Mouse (Mus musculus) kidney, embryonic 16.5 days (tissue): ENCODE data around the gene Epb41l3. TPM values are rescaled to one million over a fixed set of nuclear protein-coding genes. Genes with fewer than 3 reads are reported as not detected.
"Not testable (repeated sequence)": the region's sequence is repeated elsewhere in the genome, so short reads cannot be mapped to it uniquely, and the experiment has no call there.

Source experiments
- ATAC-seq: fragments of 200-750 bp; cut with Nextera tagmentation; 2 replicates; pipeline ENCODE4 v1.8.0; 2017; ENCODE audit warnings: moderate TSS enrichment; ENCODE audit not compliant: low FRiP score, low TSS enrichment
- H3K27ac ChIP-seq: fragments of 300-500 bp; sonication (generic); 2 replicates; pipeline ENCODE4 v1.5.1; 2014; ENCODE audit warnings: low read length
- H3K27me3 ChIP-seq: fragments of 300-500 bp; sonication (generic); 2 replicates; pipeline ENCODE4 v1.6.1; 2014; ENCODE audit warnings: low read length, control low read depth, mixed read lengths; ENCODE audit not compliant: insufficient read depth
- H3K36me3 ChIP-seq: fragments of 300-500 bp; sonication (generic); 2 replicates; pipeline ENCODE4 v1.6.1; 2014; ENCODE audit warnings: low read length, control low read depth, mixed read lengths; ENCODE audit not compliant: insufficient read depth
- H3K4me1 ChIP-seq: fragments of 300-500 bp; sonication (generic); 2 replicates; pipeline ENCODE4 v1.6.1; 2014; ENCODE audit warnings: low read length, control low read depth, mixed read lengths; ENCODE audit not compliant: insufficient read depth
- H3K4me2 ChIP-seq: fragments of 300-500 bp; sonication (generic); replicated peaks from 2 replicates; pipeline ENCODE4 v1.6.1; 2014; ENCODE audit warnings: low read depth, low read length
- H3K4me3 ChIP-seq: fragments of 300-500 bp; sonication (generic); 2 replicates; pipeline ENCODE4 v1.5.1; 2014; ENCODE audit warnings: mild to moderate bottlenecking, low read length
- H3K9ac ChIP-seq: fragments of 300-500 bp; sonication (generic); replicated peaks from 2 replicates; pipeline ENCODE4 v1.6.1; 2014; ENCODE audit warnings: low read length
- H3K9me3 ChIP-seq: fragments of 300-500 bp; sonication (generic); 2 replicates; pipeline ENCODE4 v1.6.1; 2016; ENCODE audit warnings: low read length, control low read depth
- WGBS: fragments of 180-500 bp; shearing (Covaris S2); extraction: QIAGEN DNeasy Blood & Tissue Kit; methylation state at CpG from one replicate; pipeline ENCODE4 v1.1.7; 2014; 5-methylcytosine and 5-hydroxymethylcytosine counted together
- polyA plus RNA-seq: library from polyadenylated mRNA; unstranded; fragments of >200 nt; fragmentation: Nextera tagmentation; extraction: Ambion mirVana; gene quantifications from 2 replicates; pipeline ENCODE4 v1.2.1, GENCODE M21; 2015

Gene Epb41l3
- polyA plus RNA-seq, 1 experiment from 2014 or later = 27.4 TPM

DNA sequence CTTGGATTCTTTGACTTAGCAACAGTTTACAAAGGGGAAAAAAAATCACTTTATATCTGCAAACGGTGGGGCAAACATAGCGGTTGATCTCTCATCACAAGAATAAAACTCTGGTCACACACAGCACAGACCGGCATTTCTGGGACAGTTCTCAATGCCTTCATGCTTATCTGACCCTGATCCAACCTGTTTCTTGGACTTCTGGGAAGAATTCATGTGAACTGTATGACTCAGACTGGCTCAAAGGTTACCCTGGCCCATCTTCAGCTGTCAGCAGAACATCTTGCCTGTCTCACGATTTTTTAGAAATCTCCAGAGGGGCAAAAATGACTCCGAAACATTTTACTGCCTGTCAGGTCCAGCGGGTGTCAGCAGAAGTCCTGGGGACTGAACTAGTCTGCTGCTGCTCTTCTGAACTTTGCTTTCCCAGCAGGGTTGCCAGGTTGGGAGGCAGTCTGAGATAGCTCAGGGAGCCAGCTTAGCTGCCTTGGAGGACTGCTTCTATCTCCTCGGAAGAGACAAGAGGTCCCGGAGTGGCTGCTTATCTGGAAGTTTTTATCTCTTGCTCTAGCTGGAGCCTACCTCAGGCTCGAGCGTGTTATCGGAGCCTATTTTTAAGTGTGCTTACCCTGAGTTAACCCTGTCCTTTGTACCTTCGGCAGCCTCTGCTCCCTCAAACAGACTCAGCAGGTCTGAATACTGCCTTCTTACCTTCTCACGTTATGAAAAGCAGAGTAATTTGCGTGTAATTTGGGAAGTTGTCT, 29.7 kb downstream of the Epb41l3 start:
- no peak overlapping the region for H3K27ac ChIP-seq
- WGBS = 65% methylated on average over 14 of the region's 14 CpGs
- H3K4me3 ChIP-seq = no peak overlapping the region
- no peaks in the 10 kb centered on the region for H3K4me1 ChIP-seq
- no peak for ATAC-seq
- no peaks in the 10 kb centered on the region for H3K36me3 ChIP-seq
- no peaks in the 10 kb centered on the region for H3K9me3 ChIP-seq
- H3K27me3 ChIP-seq = no peaks in the 10 kb centered on the region
- no peak overlapping the region for H3K9ac ChIP-seq
- no peak overlapping the region for H3K4me2 ChIP-seq

DNA sequence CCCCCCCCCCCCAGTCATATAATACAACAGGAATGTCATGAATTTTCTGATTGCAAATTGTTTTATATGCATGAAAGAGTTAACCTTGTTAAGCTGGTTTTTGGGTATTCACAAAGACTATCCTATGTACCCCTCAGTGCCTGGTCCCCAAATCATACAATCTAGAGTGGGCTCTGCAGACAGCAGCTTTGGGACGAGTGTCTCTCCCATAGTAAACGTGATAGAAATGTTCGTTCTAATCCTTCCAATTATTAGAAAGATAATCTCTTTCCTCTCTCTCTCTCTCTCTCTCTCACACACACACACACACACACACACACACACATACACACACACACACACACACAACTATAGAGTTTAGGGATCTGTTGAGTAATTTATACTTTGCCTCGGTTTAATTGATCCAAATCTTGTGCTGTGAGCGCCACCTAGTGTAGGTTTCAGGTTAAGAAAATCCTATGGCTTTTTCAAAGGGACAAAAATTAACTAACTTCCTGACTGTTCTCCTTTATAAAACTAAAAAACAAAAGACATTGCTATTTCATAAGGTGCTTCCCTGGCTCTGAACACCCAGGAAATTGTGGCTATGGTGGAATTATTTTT, 30.4 kb downstream of the Epb41l3 start:
- Histone ChIP-seq H3K4me1 (no peaks in the 10 kb centered on the region), H3K27ac (no peak overlapping the region), H3K36me3 (no peaks in the 10 kb centered on the region), H3K27me3 (no peaks in the 10 kb centered on the region), H3K4me2 (no peak overlapping the region), H3K9ac (no peak overlapping the region), H3K4me3 (no peak overlapping the region), H3K9me3 (no peaks in the 10 kb centered on the region)
- WGBS = 34% methylated on average over 5 of the region's 5 CpGs
- no peak for ATAC-seq

DNA sequence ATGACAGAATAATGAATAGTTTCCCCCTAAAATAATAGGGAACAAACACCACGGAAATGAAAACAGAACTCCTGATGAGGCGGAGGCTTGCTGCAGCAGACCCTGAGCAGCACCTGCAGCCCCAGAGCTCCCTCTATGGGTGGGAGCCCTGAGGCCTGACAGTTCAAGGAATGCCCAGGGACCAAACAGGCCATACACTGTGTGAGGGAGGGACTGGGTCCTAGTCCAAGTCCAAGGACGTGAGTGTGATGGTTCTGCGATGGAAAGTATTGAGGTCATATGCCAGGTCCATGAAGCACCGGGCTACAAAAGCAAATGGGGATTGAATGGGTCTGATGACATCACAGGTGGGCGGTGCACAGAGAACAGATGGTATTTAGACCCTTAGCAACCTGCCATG, 33.7 kb downstream of the Epb41l3 start:
- no peak overlapping the region for H3K9ac ChIP-seq
- WGBS = 65% methylated on average over 6 of the region's 6 CpGs

DNA sequence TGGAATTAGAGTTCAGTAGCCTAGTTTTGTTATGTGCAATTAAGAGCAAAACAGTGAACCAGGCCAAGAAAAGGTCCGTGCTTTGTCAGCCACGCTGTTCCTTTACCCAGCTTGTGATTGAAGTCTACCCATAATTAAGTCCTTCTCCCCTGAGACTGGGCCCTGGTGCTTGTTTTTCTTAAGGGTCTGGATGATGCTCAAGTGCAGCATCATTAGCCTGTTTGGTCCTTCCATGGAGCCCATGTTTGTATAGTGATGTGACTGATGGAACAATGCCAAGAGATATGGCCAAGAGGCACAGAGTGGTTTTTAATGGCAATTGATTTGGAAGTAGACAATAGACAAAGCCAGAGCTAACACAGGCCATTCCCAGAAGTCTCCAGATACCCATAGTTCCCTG, 36.7 kb downstream of the Epb41l3 start:
- WGBS = 70% methylated on average over 2 of the region's 2 CpGs
- no peak for ATAC-seq

More for the DNA sequence above, 33.7 kb downstream of the Epb41l3 start:
- no peaks in the 10 kb centered on the region for H3K4me1 ChIP-seq
- H3K4me3 ChIP-seq = no peak overlapping the region
- ATAC-seq = no peak
- no peak overlapping the region for H3K27ac ChIP-seq
- H3K4me2 ChIP-seq = no peak overlapping the region
- no peaks in the 10 kb centered on the region for H3K36me3 ChIP-seq
- H3K9me3 ChIP-seq = no peaks in the 10 kb centered on the region
- no peaks in the 10 kb centered on the region for H3K27me3 ChIP-seq

DNA sequence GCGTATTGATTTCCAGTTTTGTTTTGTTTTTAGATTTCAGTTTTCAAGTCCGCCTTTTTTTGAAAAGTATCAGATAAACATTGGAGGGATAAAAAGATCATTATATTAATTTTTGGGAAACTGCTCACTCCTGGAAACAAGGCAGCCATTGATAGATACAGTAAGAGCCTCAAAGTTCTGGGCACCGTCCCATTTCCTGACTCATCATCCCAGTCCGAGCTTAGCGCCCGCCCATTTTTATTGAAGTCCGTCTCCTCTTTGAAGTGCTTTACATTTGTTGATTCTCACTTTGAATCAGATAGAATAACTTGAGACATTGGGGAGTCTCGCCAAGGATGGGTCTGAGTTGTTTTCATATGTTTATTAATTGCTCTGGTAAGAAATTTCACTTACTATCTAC, 43.7 kb downstream of the Epb41l3 start:
- no peak overlapping the region for H3K9ac ChIP-seq
- no peaks in the 10 kb centered on the region for H3K9me3 ChIP-seq
- peaks cover 13% of the 10 kb centered on the region for H3K4me1 ChIP-seq
- 87% methylated on average over 8 of the region's 8 CpGs for WGBS
- ATAC-seq = no peak
- no peak overlapping the region for H3K4me3 ChIP-seq
- H3K27me3 ChIP-seq = 0 out of 2 replicates have a peak, but pooled peaks cover 2% of the 10 kb centered on the region
- H3K4me2 ChIP-seq = no peak overlapping the region
- H3K36me3 ChIP-seq = no peaks in the 10 kb centered on the region
- no peak overlapping the region for H3K27ac ChIP-seq

More for the DNA sequence above, 36.7 kb downstream of the Epb41l3 start:
- H3K27ac ChIP-seq = no peak overlapping the region
- H3K4me2 ChIP-seq = no peak overlapping the region
- H3K27me3 ChIP-seq = no peaks in the 10 kb centered on the region
- H3K4me1 ChIP-seq = no peaks in the 10 kb centered on the region
- no peak overlapping the region for H3K9ac ChIP-seq
- H3K9me3 ChIP-seq = no peaks in the 10 kb centered on the region
- no peak overlapping the region for H3K4me3 ChIP-seq
- H3K36me3 ChIP-seq = no peaks in the 10 kb centered on the region

DNA sequence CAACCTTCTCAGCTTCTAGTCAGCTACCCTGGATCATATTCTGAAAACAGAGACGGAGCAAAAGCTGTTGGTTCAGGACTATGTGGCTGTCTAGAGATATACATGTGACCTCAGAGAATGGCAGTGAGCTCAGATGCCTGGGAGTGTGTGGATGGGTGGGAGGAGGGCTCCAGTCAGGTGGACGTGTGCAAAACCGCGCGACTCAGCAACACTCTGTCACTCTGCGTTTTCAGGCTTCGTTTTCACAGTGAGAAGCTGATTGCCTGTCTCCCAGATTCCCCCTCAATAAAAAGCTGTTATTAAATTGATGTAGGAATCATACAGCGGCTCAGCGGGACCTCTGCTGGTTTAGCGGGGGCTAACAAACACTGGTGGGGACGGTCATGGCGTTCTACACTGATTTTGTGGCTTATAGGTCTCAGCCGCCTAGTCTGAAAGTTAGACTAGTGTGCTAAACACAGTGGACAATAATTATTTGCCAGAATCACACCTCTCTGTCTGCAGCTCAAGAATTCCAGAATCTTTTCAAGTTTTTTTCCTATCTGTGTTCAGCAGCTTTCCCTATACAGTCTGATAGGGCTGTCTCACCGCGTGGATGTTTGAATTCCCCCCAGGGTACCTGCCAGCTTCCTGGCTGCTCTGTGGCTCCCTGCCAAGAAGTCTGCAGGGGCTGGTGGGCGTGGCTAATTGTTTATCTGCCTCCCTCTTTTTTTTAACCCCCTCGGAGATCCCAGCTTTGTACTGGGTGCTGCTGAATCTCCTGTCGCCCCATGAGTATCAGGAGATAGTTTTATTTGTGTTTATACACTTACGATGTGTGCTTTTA, 45.3 kb downstream of the Epb41l3 start:
- ATAC-seq = peak; percentile 78; the same call in 1 of the 2 replicates
- H3K4me3 ChIP-seq = peak overlapping the region; percentile 37
- no peak overlapping the region for H3K27ac ChIP-seq
- H3K36me3 ChIP-seq = no peaks in the 10 kb centered on the region
- peak overlapping the region; percentile 58 for H3K4me2 ChIP-seq
- 0 out of 2 replicates have a peak, but pooled peaks cover 2% of the 10 kb centered on the region for H3K27me3 ChIP-seq
- H3K9me3 ChIP-seq = no peaks in the 10 kb centered on the region
- H3K4me1 ChIP-seq = peaks cover 13% of the 10 kb centered on the region
- 0 out of 2 replicates have a peak overlapping the region, but pooled peaks have one; percentile 16 for H3K9ac ChIP-seq
- 5% methylated on average over 19 of the region's 19 CpGs for WGBS

DNA sequence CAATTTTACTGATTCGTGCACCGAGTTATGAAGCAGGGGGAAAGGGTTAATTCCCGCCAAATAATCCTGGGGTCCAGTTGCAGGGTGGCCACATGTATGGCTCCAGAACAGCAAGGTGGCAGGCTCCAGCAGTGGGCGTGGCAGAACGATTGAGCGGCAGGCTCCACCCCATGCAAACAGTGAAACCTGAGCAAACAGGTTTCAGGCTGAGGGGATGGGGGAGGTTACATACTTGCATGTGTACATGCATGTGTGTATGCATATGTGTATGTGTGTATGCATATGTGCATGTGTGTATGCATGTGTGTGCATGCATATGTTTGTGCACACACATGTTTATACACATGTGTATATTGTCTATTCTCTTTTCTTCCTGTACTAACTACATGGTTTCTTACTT, 46.9 kb downstream of the Epb41l3 start:
- not testable (repeated sequence) for H3K9me3 ChIP-seq, H3K9ac ChIP-seq, H3K27ac ChIP-seq, H3K27me3 ChIP-seq, H3K36me3 ChIP-seq
- 0 out of 2 replicates have a peak, but pooled peaks have one; percentile 59 for ATAC-seq
- Histone ChIP-seq H3K4me1 (peaks cover 13% of the 10 kb centered on the region), H3K4me3 (peak overlapping the region; percentile 18; the same call in 1 of the 2 replicates), H3K4me2 (peak overlapping the region; percentile 42)
- 7% methylated on average over 6 of the region's 6 CpGs for WGBS

DNA sequence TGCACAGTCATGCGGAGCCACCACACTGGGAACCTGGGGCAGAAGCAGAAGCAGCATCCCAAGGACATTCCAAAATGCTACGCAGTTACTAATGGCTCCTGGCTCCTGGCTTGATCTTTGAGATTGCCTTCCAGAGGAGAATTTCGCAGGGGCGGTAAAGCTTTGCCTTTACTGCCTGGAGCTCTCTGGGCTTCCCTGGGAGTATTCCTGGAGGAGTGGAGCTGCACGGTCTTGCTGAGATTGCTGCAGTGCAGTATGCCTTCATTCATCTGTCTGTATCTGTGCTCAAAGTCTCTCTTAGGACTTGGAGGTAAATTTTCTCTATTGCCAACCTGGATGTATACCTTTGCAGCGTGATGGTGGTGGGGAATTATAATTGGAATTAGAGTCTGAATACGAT, 52.0 kb downstream of the Epb41l3 start:
- 62% methylated on average over 7 of the region's 7 CpGs for WGBS
- H3K27me3 ChIP-seq = no peaks in the 10 kb centered on the region

DNA sequence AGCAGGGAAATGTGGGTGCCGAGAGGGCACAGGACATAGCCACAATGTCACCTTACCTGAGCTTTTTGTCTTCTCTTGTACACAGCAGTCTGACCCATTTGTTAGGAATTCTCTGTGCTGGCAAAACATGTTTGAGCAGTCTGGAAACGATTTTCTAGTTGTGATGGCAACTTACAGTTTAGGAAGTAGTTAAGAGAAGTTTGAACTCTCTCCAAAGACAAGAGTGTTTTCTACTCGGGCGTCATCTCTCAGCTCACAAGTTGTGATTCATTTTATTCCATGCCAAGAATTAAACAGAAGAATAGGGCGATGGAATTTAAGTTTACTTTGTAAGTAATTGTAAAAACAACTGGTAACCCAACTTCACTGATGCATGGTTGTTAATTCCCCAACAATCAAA, 52.5 kb downstream of the Epb41l3 start:
- H3K4me3 ChIP-seq = no peak overlapping the region
- H3K9me3 ChIP-seq = no peaks in the 10 kb centered on the region
- H3K27me3 ChIP-seq = no peaks in the 10 kb centered on the region
- WGBS = 60% methylated on average over 5 of the region's 5 CpGs
- H3K36me3 ChIP-seq = no peaks in the 10 kb centered on the region
- H3K9ac ChIP-seq = no peak overlapping the region
- no peaks in the 10 kb centered on the region for H3K4me1 ChIP-seq
- no peak for ATAC-seq
- no peak overlapping the region for H3K27ac ChIP-seq
- H3K4me2 ChIP-seq = no peak overlapping the region

More for the DNA sequence above, 52.0 kb downstream of the Epb41l3 start:
- no peak overlapping the region for H3K4me2 ChIP-seq
- no peaks in the 10 kb centered on the region for H3K4me1 ChIP-seq
- no peak overlapping the region for H3K4me3 ChIP-seq
- H3K9ac ChIP-seq = no peak overlapping the region
- no peak overlapping the region for H3K27ac ChIP-seq
- ATAC-seq = no peak
- no peaks in the 10 kb centered on the region for H3K9me3 ChIP-seq
- H3K36me3 ChIP-seq = no peaks in the 10 kb centered on the region
